Comparison of ENCODE assay signal across 20 mouse cellular contexts in genomic region chr3:99791316-99791715, GRCm38 (mm10).
DNase-seq lines count a peak whose midpoint lies in the region; ATAC-seq and TF ChIP-seq lines count a peak whose summit lies in the region.
"Had no signal": no experiment of that assay in that cellular context is flagged by ENCODE, and none has a peak within 500 bp of the region (broad histone marks: within the 10 kb centered on the region; RNA-seq: fewer than 3 reads in every experiment).

No protein-coding gene starts in this region.

- no peak overlapping the region for H3K4me2 ChIP-seq in hindbrain, embryonic 16.5 days (ENCODE audit: low read length)
- H3K4me2 ChIP-seq in hindbrain, embryonic 12.5 days (replicated peaks) = no peak overlapping the region
- H3K4me2 ChIP-seq: embryonic facial prominence, embryonic 15.5 days; forebrain, embryonic 12.5 days; heart, embryonic 13.5 days; liver, embryonic 11.5 days had no signal

- no peak overlapping the region for H3K9ac ChIP-seq in hindbrain, embryonic 16.5 days (ENCODE audit: low read depth, low read length)
- H3K9ac ChIP-seq in hindbrain, embryonic 12.5 days = no peak overlapping the region
- H3K9ac ChIP-seq: embryonic facial prominence, embryonic 15.5 days; forebrain, embryonic 12.5 days; heart, embryonic 13.5 days had no signal

- TF ChIP-seq CTCF in brain, embryonic 14.5 days (IDR thresholded peaks at IDR 0.05; ENCODE audit: borderline replicate concordance, extremely low read depth, insufficient read depth, insufficient read length) = no peak

- 37% methylated on average over 6 of the region's 6 CpGs for WGBS in hindbrain, embryonic 16.5 days
- WGBS in hindbrain, embryonic 12.5 days = 52% methylated on average over 6 of the region's 6 CpGs

- H3K27ac ChIP-seq in hindbrain, embryonic 16.5 days (ENCODE audit: low read depth, low read length) = no peak overlapping the region
- H3K27ac ChIP-seq in hindbrain, embryonic 12.5 days = no peak overlapping the region
- H3K27ac ChIP-seq: embryonic facial prominence, embryonic 15.5 days; forebrain, embryonic 12.5 days; heart, embryonic 13.5 days had no signal

- H3K36me3 ChIP-seq in hindbrain, embryonic 16.5 days (ENCODE audit: control insufficient read depth, insufficient read depth, low read length) = no peaks in the 10 kb centered on the region
- H3K36me3 ChIP-seq in hindbrain, embryonic 12.5 days = no peaks in the 10 kb centered on the region
- H3K36me3 ChIP-seq: embryonic facial prominence, embryonic 15.5 days; forebrain, embryonic 12.5 days; heart, embryonic 13.5 days had no signal

- H3K9me3 ChIP-seq in hindbrain, embryonic 16.5 days (ENCODE audit: control insufficient read depth, low read length) = no peaks in the 10 kb centered on the region
- H3K9me3 ChIP-seq in hindbrain, embryonic 12.5 days (replicated peaks) = no peaks in the 10 kb centered on the region
- H3K9me3 ChIP-seq: embryonic facial prominence, embryonic 15.5 days; forebrain, embryonic 12.5 days; heart, embryonic 13.5 days had no signal

- peak; percentile 42 for DNase-seq in brain, embryonic 14.5 days (ENCODE audit: low read depth)
- peak; percentile 78 for DNase-seq in kidney, adult 9 months
- peak; percentile 55 to 72 for DNase-seq in kidney, postnatal 36 days
- DNase-seq in left cerebral cortex, adult 11 months (ENCODE audit: low spot score) = no peak
- DNase-seq in gastrocnemius, postnatal 25 days = no peak
- DNase-seq: adrenal gland, postnatal 36 days; B cell, adult 2 months; cerebellum, adult 9-10 months; heart, postnatal 36 days; lung, postnatal 10 days; right cerebral cortex, adult 18-20 months had no signal

- H3K4me1 ChIP-seq in hindbrain, embryonic 16.5 days (ENCODE audit: control insufficient read depth, insufficient read depth, low read depth, low read length) = no peaks in the 10 kb centered on the region
- H3K4me1 ChIP-seq in hindbrain, embryonic 12.5 days = no peaks in the 10 kb centered on the region
- H3K4me1 ChIP-seq: embryonic facial prominence, embryonic 15.5 days; forebrain, embryonic 12.5 days; heart, embryonic 13.5 days; megakaryocyte, embryonic 14.5 days had no signal

- no peaks in the 10 kb centered on the region for H3K27me3 ChIP-seq in hindbrain, embryonic 16.5 days (replicated peaks; ENCODE audit: control insufficient read depth, insufficient read depth, low read length)
- H3K27me3 ChIP-seq in hindbrain, embryonic 12.5 days = no peaks in the 10 kb centered on the region
- H3K27me3 ChIP-seq: embryonic facial prominence, embryonic 15.5 days; forebrain, embryonic 12.5 days; heart, embryonic 13.5 days; megakaryocyte, embryonic 14.5 days had no signal

- ATAC-seq in hindbrain, embryonic 16.5 days = 0 out of 2 replicates have a peak, but pooled peaks have one; percentile 42
- ATAC-seq in hindbrain, embryonic 12.5 days (ENCODE audit: low FRiP score) = no peak
- ATAC-seq: inflammation-experienced regulatory T-cells, adult 6 months; midbrain, embryonic 16.5 days had no signal

- H3K4me3 ChIP-seq in hindbrain, embryonic 16.5 days (ENCODE audit: low read length) = no peak overlapping the region
- no peak overlapping the region for H3K4me3 ChIP-seq in hindbrain, embryonic 12.5 days
- H3K4me3 ChIP-seq: embryonic facial prominence, embryonic 15.5 days; forebrain, embryonic 12.5 days; heart, embryonic 13.5 days; megakaryocyte, embryonic 14.5 days had no signal

- TF ChIP-seq POLR2A in brain, embryonic 14.5 days (IDR thresholded peaks at IDR 0.05; ENCODE audit: borderline replicate concordance, extremely low read depth, insufficient read depth, insufficient read length, poor library complexity, severe bottlenecking) = no peak

Comparison
In these comparisons a context has a peak if more than half of its experiments do, and no peak if none do; other contexts are left out.
1. DNase-seq: peak in brain, embryonic 14.5 days (single experiment), kidney, adult 9 months (single experiment) and kidney, postnatal 36 days (2 of 2); none in left cerebral cortex, adult 11 months (single experiment) and gastrocnemius, postnatal 25 days (single experiment).